Mouse (Mus musculus): ENCODE measurements around the gene Itpr1. TPM values are rescaled to one million over a fixed set of nuclear protein-coding genes. Genes with fewer than 3 reads are reported as not detected.

The Itpr1 gene
- polyA plus RNA-seq, 1 experiment from 2014 or later: 22.4 TPM

DNA sequence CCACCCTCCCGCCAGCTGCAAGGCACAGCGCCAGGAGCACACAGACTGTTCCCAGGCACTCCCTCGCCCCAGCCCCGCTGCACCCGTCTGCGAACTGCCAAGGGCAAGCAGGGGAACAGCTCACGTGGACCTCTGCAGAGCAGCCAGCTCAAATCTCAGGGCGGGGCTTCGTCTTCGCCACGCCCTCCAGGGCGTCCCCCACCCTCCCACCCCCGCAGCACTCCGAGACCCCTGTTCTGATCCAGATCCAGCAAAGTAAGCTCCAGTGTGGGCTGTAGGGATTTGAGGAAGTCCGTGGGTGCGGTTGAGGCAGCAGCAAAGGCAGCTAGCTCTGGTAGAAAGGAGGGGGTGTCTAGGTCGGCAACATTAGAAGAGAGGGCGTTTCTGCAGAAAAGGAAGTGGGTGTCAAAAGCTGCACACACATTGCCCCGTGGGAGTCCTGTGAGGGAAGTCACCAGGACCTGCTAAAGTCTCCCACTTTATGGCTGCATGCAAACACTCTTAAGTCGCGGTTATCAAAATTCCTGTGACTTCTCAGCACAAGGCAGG is 358.2 kb downstream of the Itpr1 start:
- Histone ChIP-seq H3K9ac (ENCODE audit: low read depth, low read length) (peak overlapping the region; percentile 45; the same call in 1 of the 2 replicates), H3K36me3 (ENCODE audit: control insufficient read depth, insufficient read depth, low read length) (no peaks in the 10 kb centered on the region)
- WGBS: under 1% methylated on average over 21 of the region's 21 CpGs

GRCm38 (mm10) chr6:108572646-108573045 is 359.8 kb downstream of the Itpr1 start:
- Histone ChIP-seq H3K4me1 (ENCODE audit: control insufficient read depth, insufficient read depth, low read length) (peaks cover 21% of the 10 kb centered on the region), H3K27ac (ENCODE audit: low read depth, low read length) (no peak overlapping the region), H3K9me3 (ENCODE audit: control insufficient read depth, low read length) (no peaks in the 10 kb centered on the region), H3K9ac (ENCODE audit: low read depth, low read length) (no peak overlapping the region), H3K4me2 (replicated peaks; ENCODE audit: low read depth, low read length) (no peak overlapping the region), H3K27me3 (ENCODE audit: control insufficient read depth, insufficient read depth, low read length) (no peaks in the 10 kb centered on the region), H3K36me3 (ENCODE audit: control insufficient read depth, insufficient read depth, low read length) (no peaks in the 10 kb centered on the region), H3K4me3 (ENCODE audit: low read length) (no peak overlapping the region)
- 38% methylated on average over 7 of the region's 7 CpGs for WGBS
- ATAC-seq (ENCODE audit: low FRiP score, low TSS enrichment): no peak

More for the DNA sequence above, 358.2 kb downstream of the Itpr1 start:
- peak overlapping the region; percentile 81 for H3K27ac ChIP-seq (ENCODE audit: low read depth, low read length)
- H3K27me3 ChIP-seq (ENCODE audit: control insufficient read depth, insufficient read depth, low read length): no peaks in the 10 kb centered on the region
- peak overlapping the region; percentile 28 for H3K4me3 ChIP-seq (ENCODE audit: low read length)
- peak; percentile 91 for ATAC-seq (ENCODE audit: low FRiP score, low TSS enrichment)
- no peaks in the 10 kb centered on the region for H3K9me3 ChIP-seq (ENCODE audit: control insufficient read depth, low read length)
- peak overlapping the region; percentile 48 for H3K4me2 ChIP-seq (replicated peaks; ENCODE audit: low read depth, low read length)
- H3K4me1 ChIP-seq (ENCODE audit: control insufficient read depth, insufficient read depth, low read length): peaks cover 21% of the 10 kb centered on the region

- H3K4me2 ChIP-seq (replicated peaks; ENCODE audit: low read depth, low read length): no peak overlapping the region
- 89% methylated on average over 6 of the region's 6 CpGs for WGBS
- ATAC-seq (ENCODE audit: low FRiP score, low TSS enrichment): no peak
These were observed 364.2 kb downstream of the Itpr1 start for GRCm38 (mm10) chr6:108577056-108577455.

DNA sequence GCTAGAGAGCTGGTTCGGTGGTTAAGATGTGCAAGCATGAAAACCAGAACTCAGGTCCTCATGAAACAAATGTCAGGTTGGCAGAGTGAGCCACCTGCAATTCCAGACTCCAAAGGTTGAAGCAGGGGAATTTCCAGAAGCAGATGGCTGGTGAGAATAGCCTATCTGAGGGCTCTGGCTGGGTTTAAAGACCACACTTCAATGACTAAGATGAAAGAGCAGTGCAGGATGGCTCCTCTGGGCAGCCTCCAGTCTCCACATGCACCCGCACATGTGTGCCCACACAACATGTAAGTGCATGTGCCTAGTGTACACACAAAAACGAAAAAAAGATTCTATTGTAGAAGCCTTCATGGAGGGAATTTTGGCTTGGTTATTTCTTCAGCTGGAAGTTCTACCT is 375.5 kb downstream of the Itpr1 start:
- no peaks in the 10 kb centered on the region for H3K9me3 ChIP-seq (ENCODE audit: control insufficient read depth, low read length)
- H3K27me3 ChIP-seq (ENCODE audit: control insufficient read depth, insufficient read depth, low read length): no peaks in the 10 kb centered on the region; the same call in 1 of the 2 replicates
- no peaks in the 10 kb centered on the region for H3K4me1 ChIP-seq (ENCODE audit: control insufficient read depth, insufficient read depth, low read length)
- no peak overlapping the region for H3K27ac ChIP-seq (ENCODE audit: low read depth, low read length)
- no peak overlapping the region for H3K4me3 ChIP-seq (ENCODE audit: low read length)
- no peak for ATAC-seq (ENCODE audit: low FRiP score, low TSS enrichment)
- H3K36me3 ChIP-seq (ENCODE audit: control insufficient read depth, insufficient read depth, low read length): no peaks in the 10 kb centered on the region
- H3K9ac ChIP-seq (ENCODE audit: low read depth, low read length): no peak overlapping the region
- no peak overlapping the region for H3K4me2 ChIP-seq (replicated peaks; ENCODE audit: low read depth, low read length)
- WGBS: 93% methylated on average over 3 of the region's 3 CpGs

More at GRCm38 (mm10) chr6:108577056-108577455, 364.2 kb downstream of the Itpr1 start:
- no peak overlapping the region for H3K27ac ChIP-seq (ENCODE audit: low read depth, low read length)
- no peaks in the 10 kb centered on the region for H3K36me3 ChIP-seq (ENCODE audit: control insufficient read depth, insufficient read depth, low read length)
- no peak overlapping the region for H3K4me3 ChIP-seq (ENCODE audit: low read length)
- no peaks in the 10 kb centered on the region for H3K9me3 ChIP-seq (ENCODE audit: control insufficient read depth, low read length)
- H3K9ac ChIP-seq (ENCODE audit: low read depth, low read length): no peak overlapping the region
- no peaks in the 10 kb centered on the region for H3K27me3 ChIP-seq (ENCODE audit: control insufficient read depth, insufficient read depth, low read length)
- H3K4me1 ChIP-seq (ENCODE audit: control insufficient read depth, insufficient read depth, low read length): peaks cover 4% of the 10 kb centered on the region; the same call in 1 of the 2 replicates

DNA sequence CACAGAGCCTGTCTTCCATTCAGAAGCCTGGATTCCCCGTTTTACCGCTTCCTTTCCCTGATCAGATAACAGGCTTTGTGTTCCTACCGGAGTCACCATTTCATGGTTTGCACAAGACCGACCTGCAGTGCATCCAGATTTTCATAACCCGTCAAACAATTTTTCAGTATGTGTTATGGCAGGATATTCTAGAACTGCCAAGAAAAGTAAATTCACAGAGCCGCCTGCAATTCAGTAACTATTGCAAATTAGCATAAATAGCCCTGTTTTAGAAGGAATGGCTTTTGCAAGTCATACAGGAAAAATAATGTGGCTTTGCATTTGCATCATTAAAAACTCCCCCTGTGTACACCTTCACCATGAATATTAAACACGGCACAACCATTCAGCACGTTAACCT is 379.3 kb downstream of the Itpr1 start:
- Histone ChIP-seq H3K4me3 (ENCODE audit: low read length) (no peak overlapping the region), H3K4me1 (ENCODE audit: control insufficient read depth, insufficient read depth, low read length) (no peaks in the 10 kb centered on the region), H3K27ac (ENCODE audit: low read depth, low read length) (no peak overlapping the region), H3K9me3 (ENCODE audit: control insufficient read depth, low read length) (no peaks in the 10 kb centered on the region), H3K27me3 (ENCODE audit: control insufficient read depth, insufficient read depth, low read length) (no peaks in the 10 kb centered on the region; the same call in 1 of the 2 replicates), H3K36me3 (ENCODE audit: control insufficient read depth, insufficient read depth, low read length) (no peaks in the 10 kb centered on the region), H3K4me2 (replicated peaks; ENCODE audit: low read depth, low read length) (no peak overlapping the region), H3K9ac (ENCODE audit: low read depth, low read length) (no peak overlapping the region)
- WGBS: 68% methylated on average over 8 of the region's 8 CpGs
- ATAC-seq (ENCODE audit: low FRiP score, low TSS enrichment): no peak

DNA sequence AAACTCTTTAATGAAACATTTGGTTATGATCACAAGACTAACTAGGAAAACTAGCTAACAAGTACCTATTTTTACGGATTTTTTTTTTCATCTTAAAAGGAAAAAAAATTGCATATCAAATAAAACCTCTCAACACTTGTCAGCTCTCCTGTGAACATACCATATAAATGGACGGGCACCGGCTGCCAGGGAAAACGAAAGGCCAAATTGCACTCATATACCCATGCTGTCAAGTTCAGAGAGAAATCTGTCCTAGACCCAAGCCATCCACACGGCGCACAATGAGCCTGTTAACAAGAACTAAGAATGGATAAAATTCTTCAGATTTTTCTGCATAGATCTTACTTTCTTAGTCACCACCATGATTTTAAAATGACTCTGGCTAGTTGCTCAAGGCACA is 379.7 kb downstream of the Itpr1 start:
- Histone ChIP-seq H3K9me3 (ENCODE audit: control insufficient read depth, low read length) (no peaks in the 10 kb centered on the region), H3K27me3 (ENCODE audit: control insufficient read depth, insufficient read depth, low read length) (no peaks in the 10 kb centered on the region; the same call in 1 of the 2 replicates), H3K4me3 (ENCODE audit: low read length) (no peak overlapping the region), H3K4me1 (ENCODE audit: control insufficient read depth, insufficient read depth, low read length) (no peaks in the 10 kb centered on the region), H3K4me2 (replicated peaks; ENCODE audit: low read depth, low read length) (no peak overlapping the region), H3K9ac (ENCODE audit: low read depth, low read length) (no peak overlapping the region), H3K36me3 (ENCODE audit: control insufficient read depth, insufficient read depth, low read length) (no peaks in the 10 kb centered on the region), H3K27ac (ENCODE audit: low read depth, low read length) (no peak overlapping the region)
- ATAC-seq (ENCODE audit: low FRiP score, low TSS enrichment): no peak
- WGBS: 74% methylated on average over 6 of the region's 6 CpGs

DNA sequence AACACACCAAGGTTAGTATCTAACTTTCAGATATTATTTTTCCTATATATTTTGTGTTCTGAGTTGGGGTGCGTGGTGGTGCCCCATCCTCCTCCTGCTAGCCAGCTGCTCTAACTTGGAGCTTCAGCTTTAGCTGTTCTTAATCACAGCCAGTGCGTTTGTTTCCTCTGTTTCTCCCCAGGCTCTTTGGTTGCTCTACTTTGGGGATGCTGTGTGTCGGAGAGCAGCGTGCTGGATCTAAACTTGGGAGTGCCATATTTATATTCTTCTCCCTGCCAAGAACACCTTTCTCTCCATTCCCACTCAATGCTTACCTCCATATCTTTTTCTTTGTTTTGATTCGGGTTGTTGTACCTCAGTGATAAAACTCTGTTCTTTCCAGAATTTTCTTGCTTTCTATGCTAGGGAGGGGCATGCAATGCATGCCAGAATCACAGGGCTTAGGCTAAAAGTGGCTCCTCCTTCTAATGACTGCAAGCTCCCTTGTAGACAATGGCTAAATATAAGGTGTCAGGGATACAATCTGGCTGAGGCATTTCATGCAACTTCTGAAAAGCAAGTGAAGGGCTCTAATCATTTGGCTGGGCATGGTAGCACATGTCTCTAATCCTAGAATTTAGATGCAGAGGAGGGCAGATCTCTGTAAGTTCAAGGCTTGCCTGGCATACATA is 381.4 kb downstream of the Itpr1 start:
- Histone ChIP-seq H3K4me1 (ENCODE audit: control insufficient read depth, insufficient read depth, low read length) (no peaks in the 10 kb centered on the region), H3K27me3 (ENCODE audit: control insufficient read depth, insufficient read depth, low read length) (no peaks in the 10 kb centered on the region; the same call in 1 of the 2 replicates), H3K4me3 (ENCODE audit: low read length) (no peak overlapping the region), H3K27ac (ENCODE audit: low read depth, low read length) (no peak overlapping the region), H3K9ac (ENCODE audit: low read depth, low read length) (no peak overlapping the region), H3K36me3 (ENCODE audit: control insufficient read depth, insufficient read depth, low read length) (no peaks in the 10 kb centered on the region), H3K9me3 (ENCODE audit: control insufficient read depth, low read length) (no peaks in the 10 kb centered on the region), H3K4me2 (replicated peaks; ENCODE audit: low read depth, low read length) (no peak overlapping the region)
- no peak for ATAC-seq (ENCODE audit: low FRiP score, low TSS enrichment)
- 79% methylated on average over 5 of the region's 5 CpGs for WGBS

- Histone ChIP-seq H3K9ac (ENCODE audit: low read depth, low read length) (no peak overlapping the region), H3K4me2 (replicated peaks; ENCODE audit: low read depth, low read length) (no peak overlapping the region), H3K27me3 (ENCODE audit: control insufficient read depth, insufficient read depth, low read length) (no peaks in the 10 kb centered on the region), H3K27ac (ENCODE audit: low read depth, low read length) (no peak overlapping the region), H3K9me3 (ENCODE audit: control insufficient read depth, low read length) (no peaks in the 10 kb centered on the region), H3K4me3 (ENCODE audit: low read length) (no peak overlapping the region), H3K36me3 (ENCODE audit: control insufficient read depth, insufficient read depth, low read length) (no peaks in the 10 kb centered on the region), H3K4me1 (ENCODE audit: control insufficient read depth, insufficient read depth, low read length) (no peaks in the 10 kb centered on the region)
- WGBS: 88% methylated on average over 4 of the region's 4 CpGs
- ATAC-seq (ENCODE audit: low FRiP score, low TSS enrichment): no peak
These were observed 385.8 kb downstream of the Itpr1 start for GRCm38 (mm10) chr6:108598691-108599090.

GRCm38 (mm10) chr6:108599317-108599716 is 386.4 kb downstream of the Itpr1 start:
- H3K27ac ChIP-seq (ENCODE audit: low read depth, low read length): no peak overlapping the region
- no peaks in the 10 kb centered on the region for H3K4me1 ChIP-seq (ENCODE audit: control insufficient read depth, insufficient read depth, low read length)
- no peaks in the 10 kb centered on the region for H3K27me3 ChIP-seq (ENCODE audit: control insufficient read depth, insufficient read depth, low read length)
- no peak overlapping the region for H3K4me3 ChIP-seq (ENCODE audit: low read length)
- no peak for ATAC-seq (ENCODE audit: low FRiP score, low TSS enrichment)
- no peak overlapping the region for H3K4me2 ChIP-seq (replicated peaks; ENCODE audit: low read depth, low read length)
- 88% methylated on average over 2 of the region's 2 CpGs for WGBS
- no peak overlapping the region for H3K9ac ChIP-seq (ENCODE audit: low read depth, low read length)
- no peaks in the 10 kb centered on the region for H3K36me3 ChIP-seq (ENCODE audit: control insufficient read depth, insufficient read depth, low read length)
- H3K9me3 ChIP-seq (ENCODE audit: control insufficient read depth, low read length): no peaks in the 10 kb centered on the region
